Mouse (Mus musculus): ENCODE measurements around the gene Olfr702. TPM values are rescaled to one million over a fixed set of nuclear protein-coding genes. Genes with fewer than 3 reads are reported as not detected.
A peak's percentile ranks its signal among the peaks of the same experiment; 100 is the strongest.

The Olfr702 gene
- not detected in 2 replicates for polyA plus RNA-seq (2014; fragmentation: Nextera tagmentation; extraction: Ambion mirVana)

GRCm38 (mm10) chr7:106833793-106834192 is at the start of gene Olfr702:
Olfr702 (minus strand) TSS chr7:106833893.
- Histone ChIP-seq H3K36me3 (ENCODE audit: control insufficient read depth, insufficient read depth, low read length) (no peaks in the 10 kb centered on the region), H3K9ac (replicated peaks; ENCODE audit: low read depth, low read length) (no peak within 1 kb of the TSS), H3K4me1 (ENCODE audit: control insufficient read depth, insufficient read depth, low read length) (no peaks in the 10 kb centered on the region), H3K27ac (ENCODE audit: low read length) (no peak within 1 kb of the TSS), H3K4me3 (ENCODE audit: low read depth, low read length) (no peak within 1 kb of the TSS), H3K4me2 (replicated peaks; ENCODE audit: low read depth, low read length) (no peak within 1 kb of the TSS), H3K27me3 (ENCODE audit: control insufficient read depth, insufficient read depth, low read length) (no peaks in the 10 kb centered on the region), H3K9me3 (ENCODE audit: control insufficient read depth, low read depth, low read length) (no peaks in the 10 kb centered on the region)
- ATAC-seq (ENCODE audit: insufficient number of reproducible peaks, insufficient read depth, low FRiP score, low read depth), result no peak

- 77% methylated on average over 3 of the region's 3 CpGs for WGBS
- H3K9ac ChIP-seq (replicated peaks; ENCODE audit: low read depth, low read length), result no peak within 1 kb of the TSS
- no peaks in the 10 kb centered on the region for H3K27me3 ChIP-seq (ENCODE audit: control insufficient read depth, insufficient read depth, low read length)
- no peaks in the 10 kb centered on the region for H3K36me3 ChIP-seq (ENCODE audit: control insufficient read depth, insufficient read depth, low read length)
- no peak within 1 kb of the TSS for H3K4me3 ChIP-seq (ENCODE audit: low read depth, low read length)
- no peak for ATAC-seq (ENCODE audit: insufficient number of reproducible peaks, insufficient read depth, low FRiP score, low read depth)
- no peaks in the 10 kb centered on the region for H3K4me1 ChIP-seq (ENCODE audit: control insufficient read depth, insufficient read depth, low read length)
- no peaks in the 10 kb centered on the region for H3K9me3 ChIP-seq (ENCODE audit: control insufficient read depth, low read depth, low read length)
- H3K4me2 ChIP-seq (replicated peaks; ENCODE audit: low read depth, low read length), result no peak within 1 kb of the TSS
- no peak within 1 kb of the TSS for H3K27ac ChIP-seq (ENCODE audit: low read length)
These were observed 43.1 kb upstream of the Olfr702 start, which contains the start of gene Olfr705 for GRCm38 (mm10) chr7:106876791-106877190. Olfr705 (minus strand) TSS chr7:106876891.

GRCm38 (mm10) chr7:106862885-106863284 is 29.2 kb upstream of the Olfr702 start, which contains the start of gene Olfr704:
Olfr704 (plus strand) TSS chr7:106863185.
- Histone ChIP-seq H3K4me2 (replicated peaks; ENCODE audit: low read depth, low read length) (no peak within 1 kb of the TSS), H3K9ac (replicated peaks; ENCODE audit: low read depth, low read length) (no peak within 1 kb of the TSS), H3K4me3 (ENCODE audit: low read depth, low read length) (no peak within 1 kb of the TSS), H3K36me3 (ENCODE audit: control insufficient read depth, insufficient read depth, low read length) (no peaks in the 10 kb centered on the region), H3K27ac (ENCODE audit: low read length) (no peak within 1 kb of the TSS), H3K9me3 (ENCODE audit: control insufficient read depth, low read depth, low read length) (no peaks in the 10 kb centered on the region), H3K27me3 (ENCODE audit: control insufficient read depth, insufficient read depth, low read length) (no peaks in the 10 kb centered on the region), H3K4me1 (ENCODE audit: control insufficient read depth, insufficient read depth, low read length) (no peaks in the 10 kb centered on the region)
- ATAC-seq (ENCODE audit: insufficient number of reproducible peaks, insufficient read depth, low FRiP score, low read depth), result no peak

- 68% methylated on average over 2 of the region's 2 CpGs for WGBS
- H3K36me3 ChIP-seq (ENCODE audit: control insufficient read depth, insufficient read depth, low read length), result no peaks in the 10 kb centered on the region
- no peak within 1 kb of the TSS for H3K9ac ChIP-seq (replicated peaks; ENCODE audit: low read depth, low read length)
- H3K27me3 ChIP-seq (ENCODE audit: control insufficient read depth, insufficient read depth, low read length), result no peaks in the 10 kb centered on the region
- no peak for ATAC-seq (ENCODE audit: insufficient number of reproducible peaks, insufficient read depth, low FRiP score, low read depth)
- no peak within 1 kb of the TSS for H3K4me3 ChIP-seq (ENCODE audit: low read depth, low read length)
- H3K4me1 ChIP-seq (ENCODE audit: control insufficient read depth, insufficient read depth, low read length), result no peaks in the 10 kb centered on the region
- H3K27ac ChIP-seq (ENCODE audit: low read length), result no peak within 1 kb of the TSS
- H3K9me3 ChIP-seq (ENCODE audit: control insufficient read depth, low read depth, low read length), result no peaks in the 10 kb centered on the region
- H3K4me2 ChIP-seq (replicated peaks; ENCODE audit: low read depth, low read length), result no peak within 1 kb of the TSS
These were observed 9.4 kb upstream of the Olfr702 start, which contains the start of gene Olfr703 for GRCm38 (mm10) chr7:106843060-106843459. Olfr703 (plus strand) TSS chr7:106843360.

GRCm38 (mm10) chr7:106818414-106818813 is 15.3 kb downstream of the Olfr702 start:
- no peaks in the 10 kb centered on the region for H3K4me1 ChIP-seq (ENCODE audit: control insufficient read depth, insufficient read depth, low read length)
- no peak overlapping the region for H3K4me3 ChIP-seq (ENCODE audit: low read depth, low read length)
- H3K4me2 ChIP-seq (replicated peaks; ENCODE audit: low read depth, low read length), result no peak overlapping the region
- no peak overlapping the region for H3K9ac ChIP-seq (replicated peaks; ENCODE audit: low read depth, low read length)
- no peak overlapping the region for H3K27ac ChIP-seq (ENCODE audit: low read length)
- no peaks in the 10 kb centered on the region for H3K9me3 ChIP-seq (ENCODE audit: control insufficient read depth, low read depth, low read length)
- H3K27me3 ChIP-seq (ENCODE audit: control insufficient read depth, insufficient read depth, low read length), result no peaks in the 10 kb centered on the region
- no peaks in the 10 kb centered on the region for H3K36me3 ChIP-seq (ENCODE audit: control insufficient read depth, insufficient read depth, low read length)
- no peak for ATAC-seq (ENCODE audit: insufficient number of reproducible peaks, insufficient read depth, low FRiP score, low read depth)

- ATAC-seq (ENCODE audit: insufficient number of reproducible peaks, insufficient read depth, low FRiP score, low read depth), result 0 out of 2 replicates have a peak, but pooled peaks have one; percentile 33
- Histone ChIP-seq H3K4me3 (ENCODE audit: low read depth, low read length) (no peak overlapping the region), H3K27ac (ENCODE audit: low read length) (no peak overlapping the region), H3K9ac (replicated peaks; ENCODE audit: low read depth, low read length) (no peak overlapping the region), H3K27me3 (ENCODE audit: control insufficient read depth, insufficient read depth, low read length) (no peaks in the 10 kb centered on the region), H3K4me1 (ENCODE audit: control insufficient read depth, insufficient read depth, low read length) (no peaks in the 10 kb centered on the region), H3K4me2 (replicated peaks; ENCODE audit: low read depth, low read length) (no peak overlapping the region), H3K9me3 (ENCODE audit: control insufficient read depth, low read depth, low read length) (no peaks in the 10 kb centered on the region), H3K36me3 (ENCODE audit: control insufficient read depth, insufficient read depth, low read length) (no peaks in the 10 kb centered on the region)
- WGBS, result 47% methylated on average over 2 of the region's 2 CpGs
These were observed 17.9 kb downstream of the Olfr702 start for GRCm38 (mm10) chr7:106815775-106816174.

- Histone ChIP-seq H3K4me2 (replicated peaks; ENCODE audit: low read depth, low read length) (no peak within 1 kb of the TSS), H3K9ac (replicated peaks; ENCODE audit: low read depth, low read length) (no peak within 1 kb of the TSS)
- ATAC-seq (ENCODE audit: insufficient number of reproducible peaks, insufficient read depth, low FRiP score, low read depth), result no peak
These were observed 19.9 kb downstream of the Olfr702 start, which contains the start of gene Olfr701 for GRCm38 (mm10) chr7:106813829-106814228. Olfr701 (plus strand) TSS chr7:106814129.

GRCm38 (mm10) chr7:106808734-106809133 is 25.0 kb downstream of the Olfr702 start, which contains the start of gene Olfr700:
Olfr700 (minus strand) TSS chr7:106808834.
- no peak within 1 kb of the TSS for H3K4me2 ChIP-seq (replicated peaks; ENCODE audit: low read depth, low read length)
- H3K36me3 ChIP-seq (ENCODE audit: control insufficient read depth, insufficient read depth, low read length), result no peaks in the 10 kb centered on the region
- H3K4me3 ChIP-seq (ENCODE audit: low read depth, low read length), result no peak within 1 kb of the TSS
- 87% methylated on average over 1 of the region's 1 CpGs for WGBS
- H3K9me3 ChIP-seq (ENCODE audit: control insufficient read depth, low read depth, low read length), result no peaks in the 10 kb centered on the region
- no peak within 1 kb of the TSS for H3K9ac ChIP-seq (replicated peaks; ENCODE audit: low read depth, low read length)
- no peaks in the 10 kb centered on the region for H3K4me1 ChIP-seq (ENCODE audit: control insufficient read depth, insufficient read depth, low read length)
- no peak for ATAC-seq (ENCODE audit: insufficient number of reproducible peaks, insufficient read depth, low FRiP score, low read depth)
- H3K27ac ChIP-seq (ENCODE audit: low read length), result no peak within 1 kb of the TSS
- no peaks in the 10 kb centered on the region for H3K27me3 ChIP-seq (ENCODE audit: control insufficient read depth, insufficient read depth, low read length)

More at GRCm38 (mm10) chr7:106813829-106814228, 19.9 kb downstream of the Olfr702 start, which contains the start of gene Olfr701:
- Histone ChIP-seq H3K36me3 (ENCODE audit: control insufficient read depth, insufficient read depth, low read length) (no peaks in the 10 kb centered on the region), H3K9me3 (ENCODE audit: control insufficient read depth, low read depth, low read length) (no peaks in the 10 kb centered on the region), H3K27me3 (ENCODE audit: control insufficient read depth, insufficient read depth, low read length) (no peaks in the 10 kb centered on the region), H3K4me3 (ENCODE audit: low read depth, low read length) (no peak within 1 kb of the TSS), H3K27ac (ENCODE audit: low read length) (no peak within 1 kb of the TSS), H3K4me1 (ENCODE audit: control insufficient read depth, insufficient read depth, low read length) (no peaks in the 10 kb centered on the region)
- WGBS, result 46% methylated on average over 2 of the region's 2 CpGs

GRCm38 (mm10) chr7:106793098-106793497 is 40.6 kb downstream of the Olfr702 start, which contains the start of gene Olfr699:
Olfr699 (minus strand) TSS chr7:106793198.
- no peak within 1 kb of the TSS for H3K4me3 ChIP-seq (ENCODE audit: low read depth, low read length)
- H3K27ac ChIP-seq (ENCODE audit: low read length), result no peak within 1 kb of the TSS
- no peaks in the 10 kb centered on the region for H3K36me3 ChIP-seq (ENCODE audit: control insufficient read depth, insufficient read depth, low read length)
- no peaks in the 10 kb centered on the region for H3K9me3 ChIP-seq (ENCODE audit: control insufficient read depth, low read depth, low read length)
- no peaks in the 10 kb centered on the region for H3K27me3 ChIP-seq (ENCODE audit: control insufficient read depth, insufficient read depth, low read length)
- H3K4me1 ChIP-seq (ENCODE audit: control insufficient read depth, insufficient read depth, low read length), result no peaks in the 10 kb centered on the region
- 82% methylated on average over 1 of the region's 1 CpGs for WGBS
- no peak within 1 kb of the TSS for H3K4me2 ChIP-seq (replicated peaks; ENCODE audit: low read depth, low read length)
- H3K9ac ChIP-seq (replicated peaks; ENCODE audit: low read depth, low read length), result no peak within 1 kb of the TSS
- no peak for ATAC-seq (ENCODE audit: insufficient number of reproducible peaks, insufficient read depth, low FRiP score, low read depth)
